Mouse (Mus musculus): ENCODE results near the gene Slc41a2.

Slc41a2 gene

GRCm38 (mm10) chr10:83224999-83225398, 112.7 kb downstream of the Slc41a2 start:
- DNase-seq (ENCODE audit: low read depth, low spot score) = peak; percentile 27

GRCm38 (mm10) chr10:83220847-83221246, 116.8 kb downstream of the Slc41a2 start:
- DNase-seq (ENCODE audit: low read depth, low spot score) = no peak

- no peak for DNase-seq (ENCODE audit: low read depth, low spot score)
Measured at GRCm38 (mm10) chr10:83220217-83220616, 117.5 kb downstream of the Slc41a2 start.

GRCm38 (mm10) chr10:83219729-83220128, 118.0 kb downstream of the Slc41a2 start:
- DNase-seq (ENCODE audit: low read depth, low spot score) = peak; percentile 50

- DNase-seq (ENCODE audit: low read depth, low spot score) = no peak
Measured at GRCm38 (mm10) chr10:83218778-83219177, 118.9 kb downstream of the Slc41a2 start.

GRCm38 (mm10) chr10:83217256-83217655, 120.4 kb downstream of the Slc41a2 start:
- DNase-seq (ENCODE audit: low read depth, low spot score) = no peak

- no peak for DNase-seq (ENCODE audit: low read depth, low spot score)
Measured at GRCm38 (mm10) chr10:83215559-83215958, 122.1 kb downstream of the Slc41a2 start.

- DNase-seq (ENCODE audit: low read depth, low spot score) = no peak
Measured at GRCm38 (mm10) chr10:83212618-83213017, 125.1 kb downstream of the Slc41a2 start.

- no peak for DNase-seq (ENCODE audit: low read depth, low spot score)
Measured at GRCm38 (mm10) chr10:83210968-83211583, 126.6 kb downstream of the Slc41a2 start.

- no peak for DNase-seq (ENCODE audit: low read depth, low spot score)
Measured at GRCm38 (mm10) chr10:83210122-83210521, 127.6 kb downstream of the Slc41a2 start.

GRCm38 (mm10) chr10:83209388-83209787, 128.3 kb downstream of the Slc41a2 start:
- no peak for DNase-seq (ENCODE audit: low read depth, low spot score)

GRCm38 (mm10) chr10:83208436-83208835, 129.2 kb downstream of the Slc41a2 start:
- DNase-seq (ENCODE audit: low read depth, low spot score) = no peak

GRCm38 (mm10) chr10:83202906-83203702, 134.6 kb downstream of the Slc41a2 start:
- DNase-seq (ENCODE audit: low read depth, low spot score) = no peak

- no peak for DNase-seq (ENCODE audit: low read depth, low spot score)
Measured at GRCm38 (mm10) chr10:83201525-83201924, 136.2 kb downstream of the Slc41a2 start.

- no peak for DNase-seq (ENCODE audit: low read depth, low spot score)
Measured at GRCm38 (mm10) chr10:83199290-83199689, 138.4 kb downstream of the Slc41a2 start.

GRCm38 (mm10) chr10:83198692-83199091, 139.0 kb downstream of the Slc41a2 start:
- no peak for DNase-seq (ENCODE audit: low read depth, low spot score)

- DNase-seq (ENCODE audit: low read depth, low spot score) = peak; percentile 47
Measured at GRCm38 (mm10) chr10:83197690-83198336, 139.9 kb downstream of the Slc41a2 start.

- no peak for DNase-seq (ENCODE audit: low read depth, low spot score)
Measured at GRCm38 (mm10) chr10:83191982-83192381, 145.7 kb downstream of the Slc41a2 start.

GRCm38 (mm10) chr10:83191476-83191875, 146.2 kb downstream of the Slc41a2 start:
- no peak for DNase-seq (ENCODE audit: low read depth, low spot score)

GRCm38 (mm10) chr10:83189071-83189470, 148.6 kb downstream of the Slc41a2 start:
- DNase-seq (ENCODE audit: low read depth, low spot score) = no peak

- DNase-seq (ENCODE audit: low read depth, low spot score) = no peak
Measured at GRCm38 (mm10) chr10:83186984-83187383, 150.7 kb downstream of the Slc41a2 start.

- no peak for DNase-seq (ENCODE audit: low read depth, low spot score)
Measured at GRCm38 (mm10) chr10:83186167-83186566, 151.5 kb downstream of the Slc41a2 start.

- no peak for DNase-seq (ENCODE audit: low read depth, low spot score)
Measured at GRCm38 (mm10) chr10:83185121-83185520, 152.6 kb downstream of the Slc41a2 start.
